In genomic region chr7:45798511-45798836, GRCm38 (mm10) we compare ENCODE assay signal across 8 mouse cellular contexts. TPM values are rescaled to one million over a fixed set of nuclear protein-coding genes. Genes with fewer than 3 reads are reported as not detected.
A peak's percentile ranks its signal among the peaks of the same experiment; 100 is the strongest.
DNase-seq lines count a peak whose midpoint lies in the region; ATAC-seq and TF ChIP-seq lines count a peak whose summit lies in the region.

No protein-coding gene starts in this region.

- H3K9me3 ChIP-seq in kidney, embryonic 16.5 days (ENCODE audit: low read length): no peaks in the 10 kb centered on the region

- peak overlapping the region; percentile 94 for H3K4me2 ChIP-seq in kidney, embryonic 16.5 days (replicated peaks; ENCODE audit: low read depth, low read length)

- H3K27ac ChIP-seq in thymus, adult 2 months (ENCODE audit: control insufficient read depth, insufficient read depth, low read length): no peak overlapping the region
- H3K27ac ChIP-seq in kidney, embryonic 16.5 days (ENCODE audit: low read length): no peak overlapping the region

- no peak for TF ChIP-seq CTCF in thymus, adult 2 months (IDR thresholded peaks at IDR 0.05; ENCODE audit: borderline replicate concordance, control insufficient read depth, extremely low read depth, insufficient read depth, low read length, poor library complexity)

- H3K4me1 ChIP-seq in thymus, adult 2 months (replicated peaks; ENCODE audit: control insufficient read depth, insufficient read depth, low read length): peaks cover 15% of the 10 kb centered on the region
- peaks cover 27% of the 10 kb centered on the region; the same call in 1 of the 2 replicates for H3K4me1 ChIP-seq in kidney, embryonic 16.5 days (ENCODE audit: insufficient read depth, low read length)

- H3K9ac ChIP-seq in kidney, embryonic 16.5 days (replicated peaks; ENCODE audit: low read length): peak overlapping the region; percentile 72

- 2% methylated on average over 19 of the region's 19 CpGs for WGBS in thymus, adult 2 months
- 0% methylated on average over 19 of the region's 19 CpGs for WGBS in kidney, embryonic 16.5 days

- no peak for ATAC-seq in kidney, embryonic 16.5 days (ENCODE audit: low FRiP score, low TSS enrichment)

- peak overlapping the region; percentile 33 for H3K4me3 ChIP-seq in thymus, adult 2 months (ENCODE audit: control insufficient read depth, insufficient read depth, low read length)
- H3K4me3 ChIP-seq in kidney, embryonic 16.5 days (ENCODE audit: low read length): peak overlapping the region; percentile 60

- no peaks in the 10 kb centered on the region for H3K36me3 ChIP-seq in thymus, adult 2 months (ENCODE audit: control insufficient read depth, insufficient read depth, low read length)
- H3K36me3 ChIP-seq in kidney, embryonic 16.5 days (ENCODE audit: insufficient read depth, low read length): peaks cover 14% of the 10 kb centered on the region; the same call in 1 of the 2 replicates

- H3K27me3 ChIP-seq in thymus, adult 2 months (ENCODE audit: control insufficient read depth, insufficient read depth, low read length): peaks cover 15% of the 10 kb centered on the region; the same call in 1 of the 2 replicates
- H3K27me3 ChIP-seq in kidney, embryonic 16.5 days (ENCODE audit: insufficient read depth, low read length): peaks cover 15% of the 10 kb centered on the region

- no peak for TF ChIP-seq POLR2A in thymus, adult 2 months (IDR thresholded peaks at IDR 0.05; ENCODE audit: control insufficient read depth, extremely low read depth, insufficient read depth, low read length, poor library complexity)

- DNase-seq in adrenal gland, postnatal 10 days: peak; percentile 40
- DNase-seq in adrenal gland, adult 18-20 months (ENCODE audit: low spot score in 2 of 2): no peak
- no peak for DNase-seq in thymus, adult 2 months
- no peak for DNase-seq in thymus, postnatal 10 days (ENCODE audit: low spot score in 2 of 2)
- DNase-seq in lung, postnatal 36 days: peak; percentile 59
- DNase-seq in ovary, postnatal 10 days (ENCODE audit: low spot score): no peak
- DNase-seq in urinary bladder, postnatal 25 days (ENCODE audit: low spot score): no peak

RNA-seq across cellular contexts. Expression of gene Sult2b1, which starts 14.0 kb away (rescaled TPM):
- under 1 TPM; 0.39 to 0.45 TPM for total RNA-seq in adrenal gland, postnatal 10 days (2021)
- 1 to 10 TPM in 1 of 2 experiments, under 1 TPM in 1; 0.77 to 1.1 TPM for total RNA-seq in adrenal gland, adult 18-20 months (2021)
- 3.8 and 3.9 TPM in 2 replicates for polyA plus RNA-seq in thymus, adult 2 months (2012; rRNA removed)
- polyA plus RNA-seq in kidney, embryonic 16.5 days (2015; fragmentation: Nextera tagmentation; extraction: Ambion mirVana): 1.9 and 2.5 TPM in 2 replicates

RNA-seq across cellular contexts. Expression of gene Lmtk3, which starts 14.9 kb away (rescaled TPM):
- total RNA-seq in adrenal gland, postnatal 10 days (2021): 1 to 10 TPM; 4.2 to 8.3 TPM
- 1 to 10 TPM; 6.2 to 8.4 TPM for total RNA-seq in adrenal gland, adult 18-20 months (2021)
- 0.84 and 1.2 TPM in 2 replicates for polyA plus RNA-seq in thymus, adult 2 months (2012; rRNA removed)
- polyA plus RNA-seq in kidney, embryonic 16.5 days (2015; fragmentation: Nextera tagmentation; extraction: Ambion mirVana): 1.3 and 1.8 TPM in 2 replicates

RNA-seq across cellular contexts. Expression of gene Cyth2, which starts 15.9 kb away (rescaled TPM):
- total RNA-seq in adrenal gland, postnatal 10 days (2021): 100 to 1,000 TPM in 1 of 2 experiments, 10 to 100 TPM in 1; 88.5 to 107 TPM
- total RNA-seq in adrenal gland, adult 18-20 months (2021): 100 to 1,000 TPM in 1 of 2 experiments, 10 to 100 TPM in 1; 92.9 to 117 TPM
- polyA plus RNA-seq in thymus, adult 2 months (2012; rRNA removed): 65.8 and 71.5 TPM in 2 replicates
- 125 and 126 TPM in 2 replicates for polyA plus RNA-seq in kidney, embryonic 16.5 days (2015; fragmentation: Nextera tagmentation; extraction: Ambion mirVana)

RNA-seq across cellular contexts. Expression of gene Kcnj14, which starts 26.1 kb away (rescaled TPM):
- total RNA-seq in adrenal gland, postnatal 10 days (2021): under 1 TPM; 0.24 to 0.51 TPM
- under 1 TPM; 0.19 to 0.20 TPM for total RNA-seq in adrenal gland, adult 18-20 months (2021)
- 0.36 and 1.3 TPM in 2 replicates for polyA plus RNA-seq in thymus, adult 2 months (2012; rRNA removed)
- 1.9 TPM in 2 replicates for polyA plus RNA-seq in kidney, embryonic 16.5 days (2015; fragmentation: Nextera tagmentation; extraction: Ambion mirVana)

RNA-seq across cellular contexts. Expression of gene Grwd1, which starts 32.3 kb away (rescaled TPM):
- total RNA-seq in adrenal gland, postnatal 10 days (2021): 10 to 100 TPM; 23.7 to 27.5 TPM
- total RNA-seq in adrenal gland, adult 18-20 months (2021): 10 to 100 TPM; 33.0 to 36.0 TPM
- polyA plus RNA-seq in thymus, adult 2 months (2012; rRNA removed): 22.4 and 27.7 TPM in 2 replicates
- 87.4 and 87.9 TPM in 2 replicates for polyA plus RNA-seq in kidney, embryonic 16.5 days (2015; fragmentation: Nextera tagmentation; extraction: Ambion mirVana)

Comparison
In these comparisons a context has a peak if more than half of its experiments do, and no peak if none do; other contexts are left out.
1. DNase-seq: peak in adrenal gland, postnatal 10 days (single experiment) and lung, postnatal 36 days (single experiment); none in adrenal gland, adult 18-20 months (0 of 2), thymus, adult 2 months (single experiment), thymus, postnatal 10 days (0 of 2), ovary, postnatal 10 days (single experiment) and urinary bladder, postnatal 25 days (single experiment).